Mouse (Mus musculus): ENCODE data around the gene Ppm1m.

Ppm1m gene

DNA sequence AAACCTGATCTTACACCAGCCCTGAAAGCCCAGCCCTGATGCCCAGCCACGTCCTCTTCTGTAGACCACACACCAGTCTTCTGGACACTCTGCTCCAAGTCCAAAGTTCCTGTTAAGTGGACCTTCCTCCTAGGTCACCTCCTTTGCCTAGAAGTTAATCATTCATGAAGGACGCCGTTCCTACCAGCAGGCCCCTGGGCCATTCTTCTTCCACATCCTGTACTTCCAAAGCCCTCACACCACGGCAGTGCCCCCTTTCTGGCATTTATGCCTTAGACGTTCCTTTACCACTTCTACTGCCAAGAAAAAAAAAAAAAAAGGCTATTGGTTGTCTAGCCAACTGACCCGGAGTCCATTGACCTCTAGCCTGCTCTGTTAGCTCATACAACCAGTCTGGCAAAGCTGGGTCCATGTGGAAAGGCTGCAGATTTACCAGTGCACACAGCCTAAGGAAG lies 41.5 kb downstream of the Ppm1m start, which contains the start of gene Glyctk:
Gene Glyctk (minus strand): TSS at position 102 of the 455 bp plus-strand sequence.
- no peak for DNase-seq (ENCODE audit: low read depth, low spot score)

DNA sequence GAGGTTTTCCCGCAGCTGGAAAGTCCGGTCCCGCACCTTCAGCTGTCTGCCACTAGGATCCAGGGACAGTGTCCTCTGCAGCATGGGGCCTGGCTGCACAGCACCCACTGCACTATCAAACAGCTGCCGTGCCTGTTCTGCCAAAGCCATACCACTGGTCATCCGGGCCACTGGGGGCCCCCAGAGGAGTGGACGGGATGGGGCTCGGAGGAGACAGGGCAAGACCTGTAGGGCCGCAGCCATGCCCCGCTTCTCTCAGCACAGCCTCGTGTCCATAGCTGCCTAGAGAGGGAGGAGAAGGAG lies 42.0 kb downstream of the Ppm1m start:
- DNase-seq (ENCODE audit: low read depth, low spot score) = no peak

DNA sequence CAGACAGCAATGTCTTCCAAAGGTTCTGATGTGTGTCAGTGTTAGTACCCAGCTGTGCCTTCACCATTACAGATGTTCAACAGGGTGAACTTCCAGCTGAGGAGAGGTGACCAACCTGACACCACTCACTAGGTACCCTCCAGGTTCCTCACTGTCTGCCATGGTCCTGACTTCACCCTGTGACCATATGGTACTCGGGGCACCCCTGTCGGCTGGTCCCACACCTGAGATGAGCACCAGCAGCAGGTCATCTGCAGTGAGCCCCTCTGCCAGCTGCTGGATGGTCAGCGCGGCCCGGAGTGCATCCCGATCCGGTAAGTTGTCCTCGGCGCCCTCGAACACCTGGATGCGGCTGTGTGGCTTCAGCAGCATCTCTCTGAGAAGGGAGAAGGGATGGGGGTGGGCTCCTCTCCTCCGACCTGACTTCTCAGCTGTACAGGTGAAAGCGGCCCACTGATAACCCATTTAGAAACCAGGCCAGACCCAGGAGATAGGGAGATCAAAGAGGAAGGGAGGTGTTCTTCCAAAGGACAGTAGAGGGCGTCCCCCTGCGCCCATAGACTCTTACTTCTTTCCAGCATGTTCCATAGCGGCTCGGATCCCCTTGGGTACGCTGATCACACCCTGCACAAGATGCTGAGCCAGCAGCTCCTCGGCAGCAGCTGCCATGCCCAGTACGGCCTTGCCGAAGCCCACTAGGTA lies 42.5 kb downstream of the Ppm1m start:
- DNase-seq (ENCODE audit: low read depth, low spot score) = no peak

DNA sequence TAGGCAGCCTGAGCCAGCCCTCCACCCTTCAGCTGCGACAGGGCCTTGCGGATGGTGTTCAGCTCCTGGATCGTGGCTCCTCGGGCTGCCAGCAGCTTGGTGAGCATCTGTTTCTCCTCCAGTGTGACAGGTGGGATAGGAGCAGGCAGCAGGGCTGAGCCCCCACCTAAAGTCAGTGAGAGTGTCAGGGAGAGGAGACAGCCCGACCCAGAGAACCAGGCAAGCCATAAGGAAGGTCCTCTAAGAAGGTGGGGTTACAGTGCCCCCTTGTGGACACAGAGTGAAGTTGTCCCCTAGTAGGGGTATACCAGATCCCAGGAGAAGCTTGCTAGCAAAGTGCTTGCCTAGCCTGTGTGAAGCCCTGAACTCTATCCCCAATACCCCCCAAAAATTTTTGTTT lies 43.1 kb downstream of the Ppm1m start:
- DNase-seq (ENCODE audit: low read depth, low spot score) = peak; percentile 83

DNA sequence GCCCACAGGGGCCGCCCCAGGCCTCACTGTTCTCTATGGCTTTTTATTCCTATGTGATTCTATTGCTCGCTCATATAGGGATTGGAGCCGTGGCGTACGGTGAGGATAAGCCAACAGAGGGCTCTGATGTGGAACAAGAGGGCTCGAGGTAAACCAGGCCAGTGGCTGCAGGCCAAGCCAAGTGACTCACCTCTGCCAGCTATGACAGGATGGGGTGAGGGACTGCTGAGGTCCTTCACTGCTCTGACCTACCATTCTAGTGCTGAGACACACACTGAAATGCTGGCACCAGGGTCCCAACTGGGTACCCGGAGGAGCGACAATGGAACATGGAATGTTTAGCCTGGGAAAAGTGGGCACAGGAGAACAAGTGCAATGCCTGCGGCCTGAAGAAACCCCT lies 45.4 kb downstream of the Ppm1m start:
- peak; percentile 67 for DNase-seq (ENCODE audit: low read depth, low spot score)

DNA sequence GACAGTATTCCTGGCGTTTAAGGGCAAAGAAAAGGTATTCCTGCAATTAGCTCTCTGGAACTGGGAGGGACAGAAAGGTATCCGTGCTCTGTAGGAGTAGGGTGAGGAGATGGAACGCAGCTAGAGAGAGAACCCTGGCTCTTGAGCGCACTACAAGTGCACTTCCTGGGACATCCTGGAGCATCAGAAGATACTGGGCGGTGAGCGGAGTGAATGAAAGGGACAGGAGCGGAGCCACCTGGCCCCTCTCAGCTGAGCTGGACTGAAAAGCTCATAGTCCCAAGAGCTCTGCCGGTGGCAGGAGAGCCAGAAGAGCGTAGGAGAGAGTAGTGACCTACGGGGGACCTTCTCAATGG lies 50.2 kb downstream of the Ppm1m start:
- no peak for DNase-seq (ENCODE audit: low read depth, low spot score)

DNA sequence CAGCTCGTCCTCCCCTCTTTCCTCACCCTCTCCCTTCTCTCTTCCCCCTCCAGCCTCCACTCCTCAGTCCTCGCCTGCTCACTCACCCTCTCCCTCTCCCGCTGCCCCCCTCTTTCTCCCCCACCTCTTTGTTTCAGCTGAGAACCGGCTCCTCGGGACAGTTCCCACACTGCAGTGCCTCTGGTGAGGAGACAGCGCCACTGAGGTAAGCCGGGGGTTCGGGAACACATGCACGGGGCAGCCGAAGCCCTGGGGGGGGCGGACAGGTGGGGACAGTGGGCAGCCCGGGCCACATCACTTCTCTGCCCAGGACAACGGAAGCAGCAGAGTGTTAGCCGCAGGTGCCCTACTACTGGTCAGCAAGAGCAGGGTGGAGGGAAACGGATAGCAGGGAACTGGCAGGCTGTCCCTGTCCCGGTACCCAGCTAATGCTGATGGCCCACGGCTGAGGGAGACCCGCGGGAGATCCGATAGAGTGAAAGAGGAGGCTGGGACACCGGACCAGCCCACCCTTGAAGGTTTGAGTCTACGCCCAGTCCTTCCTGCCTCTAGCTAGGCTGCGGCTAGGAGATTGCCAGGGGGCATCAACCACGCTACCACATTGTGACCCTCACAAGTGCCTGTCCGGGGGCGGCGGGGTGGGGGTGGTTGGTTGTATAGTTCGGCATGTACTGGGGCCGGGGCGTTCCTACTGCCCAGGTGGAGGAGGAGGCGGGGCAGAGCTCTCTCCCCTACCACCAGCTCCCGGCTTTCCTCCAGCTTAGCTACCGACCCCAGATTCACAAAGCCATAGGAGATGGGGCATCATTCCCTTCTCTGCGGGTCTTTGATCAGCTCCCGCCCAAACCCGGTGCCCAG lies 50.8 kb downstream of the Ppm1m start:
- no peak for DNase-seq (ENCODE audit: low read depth, low spot score)

DNA sequence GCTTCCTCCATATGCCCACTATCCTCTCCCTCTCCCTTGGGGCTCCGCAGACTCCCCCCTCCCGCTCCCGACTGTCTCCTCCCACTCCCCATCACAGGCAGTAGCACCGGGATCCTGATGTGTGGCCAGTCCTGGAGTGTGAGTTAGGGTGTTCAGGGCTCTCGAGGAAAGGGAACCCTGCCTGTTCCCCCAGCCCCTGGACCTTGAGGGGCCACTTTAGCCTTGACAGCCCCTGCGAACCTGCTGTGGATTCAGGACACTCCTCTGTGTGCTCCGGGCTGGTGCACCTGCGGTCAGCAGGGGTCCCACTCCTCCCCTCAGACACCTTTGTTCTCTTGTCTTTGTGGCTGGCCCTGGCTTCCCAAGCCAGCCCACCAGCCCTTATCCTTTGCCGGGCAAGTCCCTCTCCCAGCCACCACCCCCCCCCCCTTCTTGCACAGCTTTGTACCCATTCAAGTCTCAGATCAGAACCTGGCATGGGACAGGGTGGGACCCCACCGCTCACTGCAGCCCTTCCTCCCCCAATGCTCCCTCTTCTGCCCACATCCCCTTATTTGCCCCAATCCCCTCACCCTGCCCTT lies 51.6 kb downstream of the Ppm1m start:
- no peak for DNase-seq (ENCODE audit: low read depth, low spot score)

DNA sequence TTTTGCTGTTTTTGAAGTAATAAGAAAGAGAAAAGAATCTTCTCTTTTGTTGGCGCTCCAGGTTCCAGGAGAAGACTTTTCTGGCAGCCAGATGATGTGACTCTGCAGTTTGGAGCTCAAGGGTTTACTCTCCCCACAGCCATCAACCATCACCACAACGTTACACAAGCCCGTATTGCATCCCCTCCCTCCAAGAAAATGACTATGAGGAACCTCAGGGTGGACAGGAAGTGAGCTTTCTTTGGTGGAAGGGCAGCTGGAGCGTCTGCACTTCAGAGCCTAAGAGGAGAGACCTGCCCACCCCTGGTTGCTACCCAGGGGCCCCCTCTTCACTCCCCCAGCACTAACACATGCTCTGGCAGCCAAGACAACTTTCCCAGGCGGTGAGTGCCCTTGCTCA lies 52.3 kb downstream of the Ppm1m start:
- no peak for DNase-seq (ENCODE audit: low read depth, low spot score)

DNA sequence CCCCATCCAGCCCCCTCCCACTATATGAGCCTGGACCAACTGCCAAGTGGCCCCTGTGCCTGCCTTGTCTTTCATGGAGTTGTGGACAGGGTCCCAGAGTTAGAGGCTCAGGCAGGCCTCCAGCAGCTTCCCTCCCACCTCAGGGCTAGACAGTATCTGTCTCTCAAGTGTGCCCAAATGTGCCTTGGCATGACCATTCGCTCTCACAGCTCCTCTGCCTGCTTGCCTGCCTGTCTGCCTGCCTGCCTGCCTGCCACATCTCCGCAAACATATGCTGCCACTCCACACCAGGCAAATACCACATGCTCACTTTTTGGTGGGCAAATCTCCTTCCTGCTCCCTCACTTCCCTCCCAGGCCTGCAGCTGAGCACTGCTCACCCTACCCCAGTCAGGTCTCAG lies 54.0 kb downstream of the Ppm1m start:
- no peak for DNase-seq (ENCODE audit: low read depth, low spot score)

Measured in 3T3-L1 (cell line).